Mouse (Mus musculus) bone marrow, adult 2 months (tissue): Measurements from ENCODE around the gene Ptprcap. TPM values are rescaled to one million over a fixed set of nuclear protein-coding genes. Genes with fewer than 3 reads are reported as not detected.
"Not testable (repeated sequence)": the region's sequence is repeated elsewhere in the genome, so short reads cannot be mapped to it uniquely, and the experiment has no call there.

Experiments used
- H3K27ac ChIP-seq: fragments of 200-500 bp; 2 replicates; pipeline ENCODE4 v1.5.1; 2012; ENCODE audit warnings: low read depth, mild to moderate bottlenecking, control low read depth, inconsistent platforms, low read length; ENCODE audit not compliant: control insufficient read depth, poor library complexity, insufficient read depth
- H3K4me1 ChIP-seq: fragments of 200-500 bp; 2 replicates; pipeline ENCODE4 v1.6.1; 2011; ENCODE audit warnings: low read length; ENCODE audit not compliant: control insufficient read depth, insufficient read depth
- H3K4me3 ChIP-seq: fragments of 200-500 bp; replicated peaks from 2 replicates; pipeline ENCODE3; 2011; ENCODE audit warnings: mild to moderate bottlenecking, low read depth, low read length, control low read depth; ENCODE audit not compliant: control insufficient read depth
- CTCF ChIP-seq: fragments of 200-500 bp; IDR thresholded peaks from 2 replicates; pipeline ENCODE4 v1.5.1; 2011; ENCODE audit warnings: low read length, control low read depth; ENCODE audit not compliant: control insufficient read depth, insufficient read depth
- POLR2A ChIP-seq: fragments of 200-500 bp; IDR thresholded peaks from 2 replicates; pipeline ENCODE4 v1.6.1; 2011; ENCODE audit warnings: low read depth, mild to moderate bottlenecking, control low read depth, low read length, borderline replicate concordance; ENCODE audit not compliant: control insufficient read depth
- WGBS: fragments of 180-500 bp; shearing (Covaris S2); methylation state at CpG from one replicate; pipeline ENCODE4 v1.1.7; 2018; 5-methylcytosine and 5-hydroxymethylcytosine counted together
- polyA plus RNA-seq: library from polyadenylated mRNA; stranded (reverse); fragments of >200 nt; gene quantifications from 2 replicates; pipeline ENCODE4 v1.2.4, GENCODE M21; 2011; ENCODE audit warnings: low replicate concordance; ENCODE audit not compliant: missing spikeins, insufficient read depth, insufficient read length

Gene Ptprcap
- polyA plus RNA-seq, 1 experiment: 60.8 TPM

GRCm38 (mm10) chr19:4131768-4132167 is 21.6 kb upstream of the Ptprcap start:
- 93% methylated on average over 2 of the region's 2 CpGs for WGBS
- Histone ChIP-seq H3K27ac (peak overlapping the region; percentile 47), H3K4me1 (peaks cover 3% of the 10 kb centered on the region; the same call in 1 of the 2 replicates), H3K4me3 (no peak overlapping the region)
- TF ChIP-seq CTCF (peak; percentile 47; the same call in 1 of the 2 replicates), POLR2A (no peak)

GRCm38 (mm10) chr19:4134354-4134753 is 19.1 kb upstream of the Ptprcap start:
- Histone ChIP-seq H3K27ac (no peak overlapping the region), H3K4me1 (no peaks in the 10 kb centered on the region; the same call in none of the 2 replicates), H3K4me3 (no peak overlapping the region)
- TF ChIP-seq POLR2A (no peak), CTCF (no peak)
- 88% methylated on average over 4 of the region's 4 CpGs for WGBS

GRCm38 (mm10) chr19:4135229-4135962 is 18.0 kb upstream of the Ptprcap start:
- H3K27ac ChIP-seq: peak overlapping the region; percentile 58
- H3K4me3 ChIP-seq, H3K4me1 ChIP-seq: not testable (repeated sequence)
- WGBS: 91% methylated on average over 6 of the region's 6 CpGs

GRCm38 (mm10) chr19:4135963-4136345 is 17.4 kb upstream of the Ptprcap start:
- TF ChIP-seq CTCF: peak; percentile 55; the same call in 1 of the 2 replicates
- H3K27ac ChIP-seq, H3K4me1 ChIP-seq, H3K4me3 ChIP-seq: not testable (repeated sequence)
- WGBS: 14% methylated on average over 8 of the region's 8 CpGs

GRCm38 (mm10) chr19:4136463-4136862 is 16.9 kb upstream of the Ptprcap start:
- Histone ChIP-seq H3K4me1 (no peaks in the 10 kb centered on the region; the same call in none of the 2 replicates), H3K4me3 (no peak overlapping the region), H3K27ac (no peak overlapping the region)
- WGBS: 80% methylated on average over 5 of the region's 5 CpGs
- TF ChIP-seq CTCF: peak; percentile 32; the same call in 1 of the 2 replicates
- no peak for TF ChIP-seq POLR2A

GRCm38 (mm10) chr19:4137913-4138312 is 15.5 kb upstream of the Ptprcap start:
- Histone ChIP-seq H3K27ac (no peak overlapping the region), H3K4me3 (no peak overlapping the region), H3K4me1 (peaks cover under 1% of the 10 kb centered on the region)
- WGBS: 40% methylated on average over 5 of the region's 5 CpGs
- TF ChIP-seq CTCF (no peak), POLR2A (no peak)

GRCm38 (mm10) chr19:4139446-4139845 is 14.0 kb upstream of the Ptprcap start, which contains the start of gene Gpr152:
Gpr152 (plus strand) TSS chr19:4139787.
- TF ChIP-seq POLR2A (no peak), CTCF (no peak)
- Histone ChIP-seq H3K27ac (no peak within 1 kb of the TSS), H3K4me1 (peaks cover 2% of the 10 kb centered on the region), H3K4me3 (no peak within 1 kb of the TSS)
- 81% methylated on average over 2 of the region's 2 CpGs for WGBS

GRCm38 (mm10) chr19:4140147-4140546 is 13.3 kb upstream of the Ptprcap start:
- peaks cover 2% of the 10 kb centered on the region for H3K4me1 ChIP-seq
- H3K27ac ChIP-seq: no peak overlapping the region
- no peak for TF ChIP-seq POLR2A
- TF ChIP-seq CTCF: no peak
- WGBS: 68% methylated on average over 6 of the region's 6 CpGs
- H3K4me3 ChIP-seq: no peak overlapping the region

- H3K27ac ChIP-seq: no peak overlapping the region
- peaks cover 5% of the 10 kb centered on the region for H3K4me1 ChIP-seq
- WGBS: 87% methylated on average over 18 of the region's 18 CpGs
- no peak overlapping the region for H3K4me3 ChIP-seq
- no peak for TF ChIP-seq CTCF
- TF ChIP-seq POLR2A: no peak; the same call in 1 of the 2 replicates
Measured at GRCm38 (mm10) chr19:4142416-4143173, 10.8 kb upstream of the Ptprcap start.
